Mouse (Mus musculus) Muller cell, postnatal 12 days (primary cell): ENCODE data around the gene Mllt6.

Source experiments
- DNase-seq: peaks from one replicate; pipeline ENCODE4 v3.0.0-alpha.2; 2015; ENCODE audit errors: inconsistent ontology term

Gene Mllt6

DNA sequence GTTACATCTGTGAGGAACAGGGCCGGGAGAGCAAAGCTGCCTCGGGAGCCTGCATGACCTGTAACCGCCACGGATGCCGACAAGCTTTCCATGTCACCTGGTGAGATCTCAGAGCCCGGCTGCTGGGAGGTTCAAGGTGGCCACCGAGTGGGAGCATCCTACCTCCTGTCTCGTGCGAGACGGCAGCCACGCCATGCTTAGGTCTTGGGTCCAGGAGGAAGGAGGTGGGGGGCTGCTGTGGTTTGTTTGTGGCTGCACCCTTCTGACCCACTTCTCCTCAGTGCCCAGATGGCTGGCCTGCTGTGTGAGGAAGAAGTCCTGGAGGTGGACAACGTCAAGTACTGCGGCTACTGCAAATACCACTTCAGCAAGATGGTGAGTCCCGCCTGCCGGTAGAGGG lies 3.6 kb downstream of the Mllt6 start:
- DNase-seq = no peak

DNA sequence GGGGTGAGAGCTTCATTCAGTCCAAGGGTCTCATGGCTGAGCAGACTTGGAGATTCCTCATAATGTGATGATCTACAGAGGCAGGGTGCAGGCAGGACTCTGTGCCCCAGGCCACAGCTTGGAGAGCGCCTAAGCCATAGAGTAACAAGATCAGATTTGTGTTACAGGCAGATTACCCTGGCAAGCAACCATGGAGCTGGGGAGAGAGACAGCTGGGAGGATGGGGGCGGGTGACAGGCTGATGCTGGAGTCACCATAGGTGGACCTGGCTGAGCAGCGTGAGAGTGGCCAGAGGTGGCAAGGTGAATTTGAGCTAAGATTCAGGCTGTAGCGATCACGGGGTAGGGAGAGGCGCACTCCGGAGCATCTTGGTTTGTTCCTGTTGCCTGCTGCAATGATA lies 4.9 kb downstream of the Mllt6 start:
- DNase-seq = no peak

DNA sequence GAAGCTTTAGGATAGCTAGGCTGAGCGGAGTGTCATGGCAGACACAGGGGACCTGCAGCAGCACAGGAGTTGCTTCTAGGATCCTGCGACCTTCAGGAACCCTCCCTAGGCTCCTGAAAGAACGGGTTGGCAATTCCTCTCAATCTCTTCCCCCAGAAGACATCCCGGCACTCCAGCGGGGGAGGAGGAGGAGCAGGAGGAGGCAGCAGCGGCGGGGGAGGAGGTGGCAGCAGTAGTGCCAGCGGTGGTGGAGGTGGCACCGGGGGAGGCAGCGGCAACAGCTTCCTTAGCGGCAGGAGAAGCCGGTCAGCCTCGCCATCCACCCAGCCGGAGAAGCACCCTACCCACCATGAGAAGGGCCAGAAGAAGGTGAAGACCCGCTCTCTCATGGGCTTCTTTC lies 6.1 kb downstream of the Mllt6 start:
- DNase-seq = peak; percentile 11

DNA sequence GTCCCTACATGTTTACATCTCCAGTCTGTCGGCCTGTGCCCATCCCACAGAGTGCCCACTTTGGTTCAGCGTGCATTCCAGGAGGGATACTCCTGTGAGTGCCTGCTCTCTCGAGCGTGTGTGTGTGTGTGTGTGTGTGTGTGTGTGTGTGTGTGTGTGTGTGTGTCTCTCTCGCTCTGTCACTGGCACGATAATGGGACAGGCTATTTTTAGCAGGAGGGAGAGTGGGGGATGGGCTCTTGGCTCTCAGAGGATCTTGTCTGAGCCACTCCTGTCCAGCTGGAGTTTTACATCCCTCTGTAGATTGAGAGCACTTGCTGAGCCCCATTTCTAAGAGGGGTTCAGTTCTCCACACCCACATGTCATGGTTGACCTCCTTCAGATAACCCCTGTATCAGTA lies 6.6 kb downstream of the Mllt6 start:
- DNase-seq = peak; percentile 79

DNA sequence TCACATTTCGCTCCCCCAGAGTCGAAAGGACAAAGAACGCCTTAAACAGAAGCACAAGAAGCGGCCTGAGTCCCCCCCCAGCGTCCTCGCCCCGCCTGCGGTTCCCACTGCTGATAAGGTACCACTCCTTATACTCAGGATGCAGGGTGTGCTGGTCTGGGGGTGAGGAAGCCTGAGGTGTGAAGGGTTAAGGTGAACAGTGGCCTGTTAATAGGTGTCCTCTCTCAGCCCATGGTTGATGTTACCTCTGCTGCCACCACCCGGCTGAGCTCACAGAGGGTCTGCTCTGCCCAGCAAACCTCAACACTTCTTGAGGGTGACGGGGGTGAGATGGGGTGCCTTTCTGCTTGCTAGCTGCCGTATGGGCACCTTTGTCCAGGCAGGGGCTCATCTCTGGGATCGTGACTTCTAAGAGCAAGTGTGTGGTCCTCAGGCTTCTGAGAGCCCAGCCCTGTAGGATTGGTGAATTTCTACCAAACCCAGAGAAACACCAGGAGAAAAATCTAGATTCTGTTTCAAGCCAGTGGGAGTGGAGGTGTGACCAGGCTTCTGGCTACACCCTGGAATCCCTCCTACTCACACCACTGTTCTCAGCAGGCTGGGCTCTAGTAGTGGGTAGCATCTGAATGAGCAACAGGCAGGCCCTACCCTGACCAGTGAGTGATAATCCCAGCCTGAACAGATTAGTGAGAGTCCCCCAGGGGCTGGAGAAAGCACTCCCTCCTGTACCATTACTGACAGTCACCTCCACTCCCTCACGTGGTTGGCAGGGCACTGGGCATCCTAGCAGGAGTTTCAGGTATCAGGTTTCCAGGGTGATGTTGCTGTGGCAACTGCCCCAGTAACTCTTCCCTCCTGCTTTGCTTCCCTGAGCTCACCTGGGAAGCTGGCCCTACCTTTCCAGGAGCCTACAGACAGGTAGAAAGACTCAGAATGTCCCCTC lies 7.3 kb downstream of the Mllt6 start:
- no peak for DNase-seq

DNA sequence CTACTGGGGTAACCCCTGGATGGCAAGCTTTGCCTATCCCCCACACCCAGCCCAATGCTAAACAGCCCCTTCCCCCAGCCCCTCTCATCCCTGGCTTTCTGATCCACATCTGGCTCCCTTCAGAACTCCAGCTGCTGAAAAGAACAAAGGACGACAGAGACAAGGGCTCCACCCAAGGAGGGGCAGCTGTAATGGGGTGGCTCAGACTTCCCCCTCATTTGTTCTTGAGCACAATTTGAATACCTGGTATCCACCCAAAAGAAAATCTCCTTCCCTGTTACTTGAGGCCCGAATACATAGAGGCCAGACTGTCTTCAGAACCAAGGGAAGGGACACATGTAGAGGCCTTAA lies 7.9 kb downstream of the Mllt6 start:
- no peak for DNase-seq

DNA sequence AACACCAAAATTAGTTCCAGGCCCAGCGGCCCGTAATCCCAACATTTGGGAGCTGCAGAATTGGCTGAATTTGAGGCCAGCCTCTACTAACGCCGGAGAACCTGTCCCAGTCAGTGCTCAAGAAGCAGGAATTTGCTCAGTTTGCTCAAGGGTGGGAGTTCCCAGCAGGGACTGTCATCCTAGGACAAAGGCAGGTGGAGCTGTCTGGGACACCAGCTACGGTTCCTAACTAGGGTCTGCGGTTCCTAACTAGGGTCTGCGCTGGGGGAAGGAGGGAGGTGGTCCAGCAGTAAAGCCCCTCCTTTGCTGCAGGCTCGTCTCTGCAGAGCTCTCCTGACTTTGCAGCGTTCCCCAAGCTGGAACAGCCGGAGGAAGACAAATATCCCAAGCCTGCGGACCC lies 9.9 kb downstream of the Mllt6 start:
- DNase-seq = no peak

DNA sequence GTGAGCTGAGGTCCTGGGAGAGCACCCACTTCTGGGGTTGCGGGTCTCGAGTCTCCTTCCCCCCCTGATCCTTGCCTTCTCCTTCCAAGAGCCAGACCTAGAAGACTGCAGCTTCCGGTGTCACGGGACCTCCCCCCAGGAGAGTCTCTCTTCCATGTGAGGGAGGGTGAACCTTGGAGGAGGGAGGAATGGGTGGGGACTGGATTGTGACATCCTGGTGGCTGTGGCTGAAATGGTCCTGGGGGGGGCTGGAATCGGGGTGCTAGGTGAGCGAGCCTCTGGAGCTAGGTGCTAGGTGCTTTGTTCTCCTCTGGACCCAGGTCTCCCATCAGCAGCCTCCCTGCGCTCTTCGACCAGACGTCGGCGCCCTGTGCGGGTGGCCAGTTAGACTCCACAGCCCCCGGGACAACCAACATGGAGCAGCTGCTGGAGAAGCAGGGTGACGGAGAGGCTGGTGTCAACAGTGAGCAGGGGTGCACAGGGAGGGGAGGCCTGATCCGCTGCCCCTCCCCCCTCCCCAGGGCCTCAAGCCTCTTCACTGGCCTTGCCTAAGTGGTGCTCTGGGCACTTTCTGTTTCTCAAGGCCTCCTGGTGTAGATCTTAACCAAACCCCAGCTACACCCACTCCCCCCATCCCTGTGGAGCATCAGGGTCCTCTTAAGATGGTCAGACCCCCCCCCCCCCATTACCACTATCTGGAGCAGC lies 13.0 kb downstream of the Mllt6 start:
- DNase-seq = no peak

DNA sequence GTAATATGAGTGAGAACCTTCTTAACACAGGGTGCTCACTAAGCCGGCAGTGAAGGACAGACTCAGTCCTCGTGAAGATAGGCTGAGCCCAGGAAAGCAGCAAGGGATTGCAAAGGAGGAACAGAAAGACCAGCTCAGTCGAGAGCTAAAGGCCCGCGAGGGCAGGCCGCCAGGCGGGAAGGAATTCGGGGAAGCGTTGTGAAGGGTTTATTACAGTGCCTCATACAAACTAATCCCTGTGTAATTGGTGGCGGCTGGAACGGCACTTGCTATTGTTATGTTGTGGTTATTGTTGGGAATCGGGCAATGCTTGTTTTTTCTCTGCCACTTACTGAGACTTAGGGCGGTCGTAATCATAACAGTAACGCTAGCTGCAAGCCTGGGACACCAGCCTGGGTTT lies 14.2 kb downstream of the Mllt6 start:
- peak; percentile 88 for DNase-seq

DNA sequence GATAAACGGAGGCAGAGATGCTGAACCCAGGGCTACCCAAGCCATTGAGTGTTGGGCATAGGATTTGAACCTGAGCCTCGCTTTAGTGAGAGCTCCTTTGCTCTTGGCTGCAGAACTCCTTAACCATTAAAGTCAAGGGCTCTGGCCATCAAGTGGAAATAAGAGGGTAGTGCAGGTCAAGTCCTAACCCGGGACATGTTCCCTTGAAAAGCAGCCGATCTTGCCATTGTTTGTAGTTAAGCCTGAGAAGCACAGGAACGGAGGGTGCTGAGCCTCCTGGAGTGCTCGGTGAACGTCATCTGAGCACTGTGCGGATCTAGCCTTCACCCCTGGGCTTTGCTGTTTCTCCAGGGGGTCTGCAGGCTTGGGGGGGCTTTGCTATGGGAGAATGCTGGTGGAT lies 14.6 kb downstream of the Mllt6 start:
- DNase-seq = no peak

DNA sequence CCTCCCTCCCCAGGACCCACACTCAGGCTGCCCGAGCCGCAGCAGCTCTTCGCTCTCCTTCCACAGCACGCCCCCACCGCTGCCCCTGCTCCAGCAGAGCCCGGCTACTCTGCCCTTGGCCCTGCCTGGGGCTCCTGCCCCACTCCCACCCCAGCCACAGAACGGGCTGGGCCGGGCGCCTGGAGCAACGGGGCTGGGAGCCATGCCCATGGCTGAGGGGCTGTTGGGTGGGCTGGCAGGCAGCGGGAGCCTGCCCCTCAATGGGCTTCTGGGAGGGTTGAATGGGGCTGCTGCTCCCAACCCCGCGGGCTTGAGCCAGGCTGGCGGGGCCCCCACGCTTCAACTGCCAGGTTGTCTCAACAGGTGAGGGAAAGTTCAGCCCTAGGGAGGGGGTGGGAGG lies 15.1 kb downstream of the Mllt6 start:
- DNase-seq = no peak

DNA sequence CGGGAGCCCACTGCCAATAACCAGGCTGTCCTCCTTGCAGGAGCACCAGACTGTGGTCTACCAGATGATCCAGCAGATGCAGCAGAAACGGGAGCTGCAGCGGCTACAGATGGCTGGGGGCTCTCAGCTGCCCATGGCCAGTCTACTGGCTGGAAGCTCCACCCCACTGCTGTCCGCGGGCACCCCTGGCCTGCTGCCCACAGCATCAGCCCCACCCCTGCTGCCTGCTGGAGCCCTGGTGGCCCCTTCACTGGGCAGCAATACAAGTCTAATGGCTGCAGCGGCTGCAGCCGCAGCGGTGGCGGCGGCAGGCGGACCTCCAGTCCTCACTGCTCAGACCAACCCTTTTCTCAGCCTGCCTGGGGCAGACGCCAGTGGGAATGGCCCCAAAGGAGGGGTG lies 17.2 kb downstream of the Mllt6 start:
- DNase-seq = peak; percentile 75

DNA sequence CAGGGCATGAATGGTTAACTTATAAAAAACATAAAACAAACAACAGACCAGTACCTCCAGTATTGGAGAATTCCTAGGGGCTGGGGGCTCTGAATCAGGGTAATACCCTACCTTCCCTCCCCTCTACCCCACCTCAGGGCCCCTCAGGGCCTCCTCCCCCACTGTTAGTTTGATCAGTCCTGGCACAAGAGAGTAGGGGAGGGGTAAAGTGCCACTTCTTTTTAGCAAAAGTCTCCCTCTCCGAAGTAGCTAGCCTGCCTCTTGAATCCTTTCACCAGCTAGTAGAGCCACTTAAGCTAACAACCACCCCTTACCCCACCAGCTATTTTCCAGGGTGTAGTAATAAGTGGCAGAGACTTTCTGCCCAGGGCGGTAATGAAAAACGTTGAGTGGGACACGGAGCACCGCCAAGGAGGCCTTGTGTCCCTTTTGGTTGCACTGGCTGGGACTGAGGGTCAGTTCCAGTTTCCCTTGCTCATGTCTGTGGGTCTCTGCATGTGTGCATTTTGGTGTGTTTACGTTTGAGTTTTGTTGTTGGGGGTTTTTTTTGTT lies 19.4 kb downstream of the Mllt6 start:
- no peak for DNase-seq

DNA sequence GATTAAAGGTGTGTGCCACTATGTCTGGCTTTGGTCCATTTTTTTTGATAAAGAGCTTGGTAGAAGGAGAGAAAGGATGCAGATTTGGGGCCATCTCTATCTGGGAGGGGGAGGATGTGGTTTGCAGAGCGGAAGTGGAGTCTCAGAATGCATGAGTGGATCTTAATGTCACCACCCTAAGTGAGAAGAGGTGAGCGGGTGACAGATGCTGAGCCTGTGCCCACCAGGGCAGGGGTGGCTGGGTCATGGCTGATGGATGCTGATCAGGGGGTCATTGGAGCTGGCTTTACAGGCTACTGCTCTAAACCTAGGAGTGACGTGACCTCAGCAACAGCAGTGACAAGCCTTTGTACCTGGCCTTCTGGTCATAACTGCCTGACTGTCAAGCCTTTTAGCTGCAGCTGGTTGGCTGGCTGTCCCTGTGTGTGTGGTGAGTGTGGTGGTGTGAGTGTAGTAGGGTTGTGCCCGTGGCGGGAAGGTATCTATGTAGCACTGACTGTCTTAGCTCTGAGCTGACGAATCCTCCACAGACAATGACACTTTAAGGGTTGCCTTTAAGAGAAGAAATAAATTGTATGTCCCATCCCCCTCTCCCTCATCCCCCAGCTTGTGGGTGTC lies 21.0 kb downstream of the Mllt6 start:
- DNase-seq = no peak

DNA sequence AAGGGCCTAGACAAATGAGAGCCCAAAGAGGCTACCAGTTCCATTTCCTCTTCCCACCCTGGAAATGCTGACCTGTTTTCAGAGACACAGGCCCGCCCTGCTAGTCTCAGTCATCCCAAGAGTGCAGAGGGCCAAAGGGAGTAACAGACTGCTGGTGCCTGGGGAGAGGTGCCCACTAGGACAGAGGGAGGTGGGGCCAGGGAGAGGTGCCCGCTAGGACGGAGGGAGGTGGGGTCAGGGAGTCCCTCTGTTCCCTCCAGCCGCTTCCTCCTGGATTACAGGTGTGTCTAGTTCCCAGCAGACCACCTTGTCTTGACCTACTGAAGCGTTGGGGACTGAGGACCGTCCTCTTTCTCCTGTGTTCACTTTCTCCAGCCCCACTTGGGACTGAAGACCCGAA lies 21.6 kb downstream of the Mllt6 start:
- no peak for DNase-seq

DNA sequence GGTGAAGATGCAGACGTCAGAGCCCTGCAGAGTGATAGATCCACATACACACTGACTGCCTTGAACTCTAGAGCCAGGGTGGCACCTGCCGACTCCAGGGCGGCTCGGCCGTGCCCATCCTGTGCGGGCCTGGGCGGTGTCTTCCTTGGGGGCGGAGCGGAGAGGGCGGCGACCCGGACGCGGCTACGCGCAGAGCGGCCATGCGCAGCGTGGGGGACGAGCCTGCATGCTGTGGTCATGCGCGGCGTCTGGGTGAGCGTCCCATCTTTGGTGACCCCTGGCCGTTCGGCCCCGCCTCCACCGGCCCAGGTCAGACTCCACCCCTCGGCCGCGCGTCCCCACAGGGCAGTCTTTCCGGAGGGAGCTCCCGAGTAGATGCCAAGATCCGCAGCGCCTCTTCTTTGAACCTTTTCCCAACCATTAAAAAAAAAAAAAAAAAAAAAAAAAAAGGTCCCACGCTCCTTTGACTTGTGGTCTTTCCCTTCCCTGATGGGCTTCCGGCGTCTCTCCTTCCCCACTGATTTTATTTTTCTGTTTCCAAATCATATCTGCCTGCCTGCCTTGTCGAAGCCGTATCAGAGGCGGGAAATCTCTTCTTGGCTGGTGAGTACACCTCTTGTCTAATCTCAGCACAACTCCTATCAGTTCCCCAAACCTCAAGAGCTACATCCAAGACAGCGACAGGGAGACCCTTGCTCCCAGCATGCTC lies 22.6 kb downstream of the Mllt6 start, which contains the start of gene Cisd3:
Gene Cisd3 (plus strand): TSS at position 214 of the 709 bp plus-strand sequence.
- DNase-seq = peak; percentile 95

DNA sequence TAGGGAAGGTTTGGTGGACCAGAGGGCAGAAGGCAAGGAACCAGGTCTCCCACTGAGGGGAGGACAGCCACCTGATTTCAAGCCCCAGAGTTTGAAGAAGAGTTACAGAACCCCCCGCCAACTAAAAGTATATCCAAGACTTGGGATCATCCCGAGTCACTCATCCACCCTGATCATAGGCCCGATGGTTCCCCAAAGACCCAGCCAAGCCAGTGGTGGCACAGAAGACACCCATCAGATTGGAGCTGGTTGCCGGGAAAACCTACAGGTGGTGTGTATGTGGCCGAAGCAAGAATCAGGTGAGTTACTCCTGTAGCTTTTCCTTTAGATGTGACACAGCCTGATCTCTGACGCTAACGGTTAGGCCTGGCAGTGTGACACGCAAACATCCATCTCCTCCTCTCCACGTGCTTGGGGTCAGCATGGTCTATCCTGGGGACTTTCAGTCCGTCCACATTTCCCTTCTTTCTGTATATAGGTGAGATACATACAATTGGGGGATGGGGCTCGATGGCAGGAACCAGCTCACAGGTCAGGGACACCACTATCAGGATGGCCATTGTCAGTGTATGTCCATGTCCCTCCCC lies 23.2 kb downstream of the Mllt6 start:
- DNase-seq = no peak

DNA sequence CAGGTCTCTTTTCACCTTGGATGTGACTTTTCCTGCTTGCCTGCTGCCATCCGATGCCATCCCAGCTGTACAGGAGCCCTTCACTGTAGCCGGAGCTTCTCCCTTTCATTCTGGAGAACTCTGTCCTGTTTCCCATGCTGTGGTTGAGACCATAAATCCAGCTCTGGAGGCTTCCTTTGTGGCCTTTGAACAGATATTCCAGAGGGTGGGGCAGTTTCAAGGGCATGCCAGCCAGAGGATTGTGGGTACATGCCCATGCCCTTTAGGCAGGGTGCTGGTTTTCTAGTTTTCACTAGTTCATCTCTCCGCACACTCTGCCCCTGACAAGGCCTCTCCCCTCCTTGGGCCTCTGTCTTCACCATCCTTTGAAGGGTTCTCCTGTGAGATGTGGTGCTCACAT lies 23.8 kb downstream of the Mllt6 start:
- no peak for DNase-seq

DNA sequence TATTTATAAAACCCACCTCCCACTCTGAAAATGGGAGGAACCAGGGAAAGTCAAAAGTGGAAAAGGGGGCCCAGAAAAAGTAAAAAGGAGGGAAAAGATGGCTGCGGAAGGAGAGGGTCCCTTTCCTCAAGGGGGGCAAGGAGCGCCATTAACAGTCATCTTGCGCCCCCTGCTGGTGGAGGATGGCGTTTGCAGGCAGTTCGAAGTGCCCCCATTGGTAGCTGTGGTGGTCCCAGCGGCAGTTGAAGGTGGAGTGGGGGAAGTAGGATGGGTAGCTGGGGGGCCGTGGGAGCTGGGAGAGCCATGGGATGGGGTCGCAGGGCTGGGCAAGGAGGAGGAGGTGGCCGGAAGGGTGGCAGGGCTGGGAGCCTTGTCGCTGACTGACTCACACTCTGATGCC lies 26.6 kb downstream of the Mllt6 start:
- DNase-seq = no peak

DNA sequence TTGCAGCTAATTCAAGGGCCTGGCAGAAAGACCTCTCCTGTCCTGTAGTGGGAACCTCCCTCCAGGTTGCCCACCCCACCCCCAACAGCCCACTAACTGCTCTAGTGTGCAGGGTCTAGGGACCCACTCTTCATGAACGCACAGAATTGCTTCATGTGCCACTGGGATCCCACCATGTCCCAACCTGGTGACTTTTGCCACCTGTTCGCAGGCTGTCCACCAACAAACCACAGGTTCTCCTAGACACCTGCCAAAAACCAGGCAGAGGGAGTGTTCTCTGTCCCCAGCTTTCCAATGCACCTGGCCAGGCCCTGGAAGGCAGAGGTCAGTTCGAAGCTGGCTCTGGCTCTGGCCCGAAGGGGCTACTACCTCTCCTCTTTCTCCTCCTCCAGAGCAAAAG lies 31.2 kb downstream of the Mllt6 start:
- no peak for DNase-seq

DNA sequence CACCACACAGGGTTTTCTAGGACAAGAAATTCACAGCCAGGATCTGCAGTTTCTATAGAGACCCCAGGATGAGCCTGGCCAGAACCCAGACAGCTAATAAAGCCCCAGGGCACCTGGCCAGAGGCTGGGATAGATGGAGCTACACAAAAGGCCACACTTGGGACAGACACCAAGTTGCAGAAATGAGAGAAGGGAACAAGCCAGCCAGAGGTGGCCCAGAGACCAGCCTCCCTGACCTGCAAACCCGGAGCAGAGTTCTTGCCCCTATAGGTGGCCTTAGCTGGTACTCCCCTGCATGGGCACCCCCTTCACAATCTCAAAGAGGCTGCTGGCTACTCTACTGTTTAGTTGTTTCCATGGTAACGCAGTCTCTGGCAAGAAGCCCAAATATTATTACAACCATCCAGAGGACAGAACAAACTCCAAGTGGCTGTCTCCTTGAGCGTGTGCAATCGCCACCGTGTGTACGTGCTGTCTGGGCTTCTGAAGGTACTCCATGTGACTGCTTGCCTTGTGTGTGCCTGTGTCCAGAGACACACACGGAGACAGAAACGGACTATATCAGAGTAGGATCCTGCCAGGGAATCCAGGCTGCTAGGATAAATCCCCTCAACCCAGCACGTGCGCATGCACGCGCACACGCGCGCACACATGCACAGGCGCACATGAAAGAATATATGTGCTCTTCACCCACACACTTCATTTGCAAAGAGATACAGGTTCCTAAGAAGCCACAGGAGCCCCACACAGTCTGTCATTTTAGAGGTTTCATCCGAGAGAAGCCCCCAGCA lies 31.9 kb downstream of the Mllt6 start:
- DNase-seq = peak; percentile 88
